Mouse (Mus musculus) erythroblast, embryonic 14.5 days (primary cell): ENCODE results near the gene Ankdd1b. TPM values are rescaled to one million over a fixed set of nuclear protein-coding genes. Genes with fewer than 3 reads are reported as not detected.

ENCODE experiments used
- H3K27me3 ChIP-seq: 2 replicates; pipeline ENCODE4 v1.6.1; 2012; ENCODE audit warnings: inconsistent platforms; ENCODE audit not compliant: control insufficient read depth
- H3K36me3 ChIP-seq: 2 replicates; pipeline ENCODE4 v1.6.1; 2012; ENCODE audit warnings: mild to moderate bottlenecking, inconsistent platforms; ENCODE audit not compliant: control insufficient read depth
- H3K4me1 ChIP-seq: 2 replicates; pipeline ENCODE4 v1.6.1; 2012; ENCODE audit warnings: inconsistent platforms; ENCODE audit not compliant: control insufficient read depth
- H3K4me3 ChIP-seq: replicated peaks from 2 replicates; pipeline ENCODE3; 2012; ENCODE audit warnings: moderate library complexity, mild to moderate bottlenecking, inconsistent platforms
- H3K9me3 ChIP-seq: 2 replicates; pipeline ENCODE4 v1.6.1; 2012; ENCODE audit warnings: low read length, inconsistent platforms, mixed read lengths; ENCODE audit not compliant: control insufficient read depth
- GATA1 ChIP-seq: IDR thresholded peaks from 2 replicates; pipeline ENCODE4 v1.6.1; 2012; ENCODE audit warnings: low read length, inconsistent platforms, mixed read lengths
- TAL1 ChIP-seq: IDR thresholded peaks from 3 replicates; pipeline ENCODE4 v1.6.1; 2012; ENCODE audit warnings: low read length, inconsistent platforms, mixed read lengths
- polyA plus RNA-seq: library from polyadenylated mRNA; stranded (reverse); fragments of >175 nt; gene quantifications from 2 replicates; pipeline ENCODE4 v1.2.3, GENCODE M21; 2012

Ankdd1b gene
- polyA plus RNA-seq, 1 experiment, result 0.02 TPM

DNA sequence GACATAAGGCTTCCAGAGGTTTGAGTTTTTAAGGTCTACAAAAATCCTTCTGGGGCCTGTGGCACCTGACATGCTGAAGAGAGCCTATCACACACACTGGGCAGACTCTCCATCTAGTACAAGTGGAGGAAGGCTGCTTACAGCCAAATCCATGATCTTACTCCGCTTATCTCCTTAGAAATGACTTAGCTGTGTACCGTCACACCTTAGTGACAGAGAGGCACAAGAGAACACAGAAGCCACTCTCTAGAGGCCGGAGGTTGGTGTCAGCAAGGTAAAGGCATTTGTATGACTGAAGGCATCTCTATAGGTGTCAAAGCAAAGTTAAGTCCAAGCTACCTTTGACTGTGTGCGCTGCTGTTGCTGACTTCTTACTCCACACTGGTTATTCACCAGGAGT, 30.6 kb downstream of the Ankdd1b start:
- no peaks in the 10 kb centered on the region for H3K27me3 ChIP-seq
- no peak overlapping the region for H3K4me3 ChIP-seq
- no peaks in the 10 kb centered on the region for H3K9me3 ChIP-seq
- no peaks in the 10 kb centered on the region for H3K36me3 ChIP-seq
- H3K4me1 ChIP-seq, result peaks cover 3% of the 10 kb centered on the region
- no peak for TF ChIP-seq GATA1
- no peak for TF ChIP-seq TAL1

GRCm38 (mm10) chr13:96436921-96437320, 34.1 kb downstream of the Ankdd1b start:
- no peak overlapping the region for H3K4me3 ChIP-seq
- H3K9me3 ChIP-seq, result no peaks in the 10 kb centered on the region
- peaks cover 16% of the 10 kb centered on the region for H3K4me1 ChIP-seq
- TF ChIP-seq TAL1 (no peak), GATA1 (no peak)
- no peaks in the 10 kb centered on the region for H3K27me3 ChIP-seq
- no peaks in the 10 kb centered on the region for H3K36me3 ChIP-seq

GRCm38 (mm10) chr13:96435793-96436192, 35.2 kb downstream of the Ankdd1b start:
- no peaks in the 10 kb centered on the region for H3K36me3 ChIP-seq
- H3K4me1 ChIP-seq, result peaks cover 16% of the 10 kb centered on the region
- no peak overlapping the region for H3K4me3 ChIP-seq
- no peak for TF ChIP-seq GATA1
- no peak for TF ChIP-seq TAL1
- no peaks in the 10 kb centered on the region for H3K9me3 ChIP-seq
- no peaks in the 10 kb centered on the region for H3K27me3 ChIP-seq

GRCm38 (mm10) chr13:96434899-96435331, 36.1 kb downstream of the Ankdd1b start:
- Histone ChIP-seq H3K36me3 (no peaks in the 10 kb centered on the region), H3K4me1 (peaks cover 16% of the 10 kb centered on the region), H3K4me3 (no peak overlapping the region), H3K27me3 (no peaks in the 10 kb centered on the region), H3K9me3 (no peaks in the 10 kb centered on the region)
- TF ChIP-seq TAL1 (no peak), GATA1 (no peak)

DNA sequence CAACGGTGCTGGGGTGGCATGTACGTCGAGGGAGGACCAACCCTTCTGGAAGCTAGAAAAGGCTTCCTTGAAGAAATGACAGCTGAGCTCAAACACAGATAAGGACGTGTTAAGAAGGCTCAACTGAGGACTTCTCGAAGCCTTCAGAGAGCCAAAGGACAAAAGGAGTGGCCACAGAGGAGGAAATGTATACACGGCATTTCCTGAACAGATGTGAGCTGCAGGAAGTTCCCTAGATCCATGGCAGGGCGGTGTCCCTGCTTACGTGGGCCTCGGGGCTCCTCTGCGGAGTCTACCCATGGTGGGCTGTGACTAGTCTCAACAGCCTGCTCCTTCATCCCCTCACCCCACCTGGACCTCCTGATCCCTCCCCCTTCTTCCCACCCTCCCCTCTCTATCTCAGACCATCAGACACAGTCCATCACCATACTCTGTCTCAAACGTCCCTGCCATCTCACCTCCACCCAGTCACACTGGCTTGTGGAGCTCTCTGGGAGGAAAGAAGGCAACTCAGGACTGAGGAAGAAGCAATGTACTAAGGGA, 37.3 kb downstream of the Ankdd1b start:
- Histone ChIP-seq H3K4me1 (peaks cover 16% of the 10 kb centered on the region), H3K27me3 (no peaks in the 10 kb centered on the region), H3K9me3 (no peaks in the 10 kb centered on the region), H3K36me3 (no peaks in the 10 kb centered on the region), H3K4me3 (no peak overlapping the region)
- TF ChIP-seq GATA1 (no peak), TAL1 (no peak)

GRCm38 (mm10) chr13:96433041-96433440, 38.0 kb downstream of the Ankdd1b start:
- no peaks in the 10 kb centered on the region for H3K36me3 ChIP-seq
- no peak overlapping the region for H3K4me3 ChIP-seq
- no peaks in the 10 kb centered on the region for H3K27me3 ChIP-seq
- no peaks in the 10 kb centered on the region for H3K9me3 ChIP-seq
- no peak for TF ChIP-seq TAL1
- no peak for TF ChIP-seq GATA1
- peaks cover 16% of the 10 kb centered on the region for H3K4me1 ChIP-seq

DNA sequence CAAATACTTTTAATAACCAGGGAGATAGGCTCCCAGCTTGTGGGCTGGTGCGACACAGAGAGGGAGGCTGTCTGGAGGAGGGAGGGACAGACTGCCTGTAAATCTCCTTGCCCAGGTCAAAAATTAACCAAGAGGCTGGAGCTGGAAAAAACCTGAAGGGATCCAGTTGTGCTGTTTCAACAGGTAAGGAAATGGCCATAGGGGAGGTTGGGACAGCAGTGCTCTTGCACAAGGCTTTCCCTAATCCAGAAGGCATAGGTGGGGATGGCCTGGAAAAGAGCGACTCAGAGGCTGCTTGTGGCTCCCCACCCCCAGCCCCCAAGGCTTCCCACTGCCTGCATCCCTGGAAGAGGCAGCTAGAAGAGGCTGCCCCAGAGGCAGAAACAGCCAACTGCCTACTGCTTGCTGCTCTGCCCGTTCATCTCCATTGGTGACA, 38.6 kb downstream of the Ankdd1b start:
- H3K9me3 ChIP-seq, result no peaks in the 10 kb centered on the region
- no peak overlapping the region for H3K4me3 ChIP-seq
- H3K36me3 ChIP-seq, result no peaks in the 10 kb centered on the region
- peaks cover 16% of the 10 kb centered on the region for H3K4me1 ChIP-seq
- no peak for TF ChIP-seq TAL1
- no peak for TF ChIP-seq GATA1
- no peaks in the 10 kb centered on the region for H3K27me3 ChIP-seq

GRCm38 (mm10) chr13:96431595-96432156, 39.3 kb downstream of the Ankdd1b start:
- no peaks in the 10 kb centered on the region for H3K27me3 ChIP-seq
- H3K36me3 ChIP-seq, result no peaks in the 10 kb centered on the region
- H3K9me3 ChIP-seq, result no peaks in the 10 kb centered on the region
- H3K4me1 ChIP-seq, result peaks cover 16% of the 10 kb centered on the region
- H3K4me3 ChIP-seq, result no peak overlapping the region
- no peak for TF ChIP-seq GATA1
- no peak for TF ChIP-seq TAL1

DNA sequence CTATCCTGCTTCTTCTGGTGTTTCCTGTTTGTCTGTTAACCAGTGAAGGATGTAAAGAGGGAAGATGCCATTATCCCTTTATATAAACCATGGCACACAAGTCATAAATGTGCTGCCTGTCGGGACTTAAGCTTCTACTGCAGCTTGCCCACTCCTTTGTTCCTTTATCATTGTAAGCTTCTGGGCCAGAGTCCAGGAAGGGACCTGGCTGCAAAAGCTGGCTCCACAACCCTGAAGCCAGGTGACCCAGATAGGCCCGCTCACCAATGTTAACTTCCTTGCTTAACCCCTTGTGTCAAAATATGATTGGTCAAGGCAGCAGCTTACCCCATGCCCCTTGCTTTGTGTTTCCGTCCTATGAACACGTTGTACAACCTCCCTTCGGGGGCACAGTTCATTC, 42.5 kb downstream of the Ankdd1b start:
- no peak for TF ChIP-seq TAL1
- no peak for TF ChIP-seq GATA1
- peaks cover 5% of the 10 kb centered on the region for H3K4me1 ChIP-seq
- H3K27me3 ChIP-seq, result no peaks in the 10 kb centered on the region
- no peaks in the 10 kb centered on the region for H3K36me3 ChIP-seq
- no peak overlapping the region for H3K4me3 ChIP-seq
- H3K9me3 ChIP-seq, result no peaks in the 10 kb centered on the region

DNA sequence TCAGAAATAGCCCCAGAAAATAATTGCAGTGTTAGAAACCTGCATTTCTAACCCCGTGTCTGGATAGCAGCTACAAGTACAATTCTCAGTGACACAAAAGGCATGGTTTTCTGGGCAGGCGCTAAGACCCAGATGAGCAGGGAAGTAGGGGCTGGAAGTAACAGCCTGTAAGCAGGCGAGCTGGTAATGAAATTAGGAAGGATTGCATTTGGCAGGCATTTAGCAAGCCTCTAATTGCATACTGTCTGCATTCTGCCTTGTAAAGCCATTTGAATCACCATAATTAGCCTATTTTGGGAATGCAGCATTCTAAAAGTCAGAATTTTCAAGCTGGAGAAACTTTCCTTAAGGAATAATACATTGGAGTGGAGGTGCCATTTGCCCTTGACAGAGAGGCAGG, 45.0 kb downstream of the Ankdd1b start:
- Histone ChIP-seq H3K36me3 (no peaks in the 10 kb centered on the region), H3K9me3 (no peaks in the 10 kb centered on the region), H3K27me3 (no peaks in the 10 kb centered on the region), H3K4me3 (no peak overlapping the region), H3K4me1 (no peaks in the 10 kb centered on the region)
- TF ChIP-seq TAL1 (no peak), GATA1 (no peak)
